Mouse (Mus musculus): ENCODE results near the gene Lsg1.

Gene Lsg1

DNA sequence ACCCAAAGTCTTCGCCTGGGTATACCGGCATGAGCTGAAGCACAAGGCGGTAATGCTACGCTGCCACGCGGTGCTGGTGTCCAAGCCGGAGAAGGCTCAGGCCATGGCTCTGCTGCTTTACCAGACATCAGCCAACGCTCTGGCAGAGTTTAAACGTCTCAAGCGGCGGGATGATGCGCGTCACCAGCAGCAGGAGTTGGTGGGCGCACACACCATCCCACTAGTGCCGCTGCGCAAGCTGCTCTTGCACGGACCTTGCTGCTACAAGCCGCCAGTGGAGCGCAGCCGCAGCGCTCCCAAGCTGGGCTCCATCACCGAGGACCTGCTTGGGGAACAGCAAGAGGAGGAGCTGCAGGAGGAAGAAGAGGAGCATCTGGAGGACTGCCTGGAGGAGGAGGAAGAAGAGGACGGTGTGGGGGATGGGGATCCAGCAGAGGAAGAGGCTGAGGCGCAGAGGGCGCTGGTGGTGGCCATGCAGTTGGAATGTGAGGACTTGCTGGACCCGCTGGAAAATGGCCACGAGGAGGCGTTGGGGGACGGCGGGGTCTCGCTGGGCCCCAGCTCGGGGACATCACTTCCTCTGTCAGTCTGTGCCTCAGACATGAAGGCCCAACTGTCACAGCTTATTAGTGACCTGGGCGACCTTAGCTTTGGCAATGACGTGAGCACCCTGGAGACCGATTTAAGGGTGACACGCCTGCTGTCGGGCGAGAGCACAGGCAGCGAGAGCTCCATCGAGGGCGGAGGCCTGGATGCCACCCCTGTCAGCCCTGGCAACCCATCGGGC is 13.8 kb upstream of the Lsg1 start:
- DNase-seq (ENCODE audit: low read depth, low spot score): no peak

DNA sequence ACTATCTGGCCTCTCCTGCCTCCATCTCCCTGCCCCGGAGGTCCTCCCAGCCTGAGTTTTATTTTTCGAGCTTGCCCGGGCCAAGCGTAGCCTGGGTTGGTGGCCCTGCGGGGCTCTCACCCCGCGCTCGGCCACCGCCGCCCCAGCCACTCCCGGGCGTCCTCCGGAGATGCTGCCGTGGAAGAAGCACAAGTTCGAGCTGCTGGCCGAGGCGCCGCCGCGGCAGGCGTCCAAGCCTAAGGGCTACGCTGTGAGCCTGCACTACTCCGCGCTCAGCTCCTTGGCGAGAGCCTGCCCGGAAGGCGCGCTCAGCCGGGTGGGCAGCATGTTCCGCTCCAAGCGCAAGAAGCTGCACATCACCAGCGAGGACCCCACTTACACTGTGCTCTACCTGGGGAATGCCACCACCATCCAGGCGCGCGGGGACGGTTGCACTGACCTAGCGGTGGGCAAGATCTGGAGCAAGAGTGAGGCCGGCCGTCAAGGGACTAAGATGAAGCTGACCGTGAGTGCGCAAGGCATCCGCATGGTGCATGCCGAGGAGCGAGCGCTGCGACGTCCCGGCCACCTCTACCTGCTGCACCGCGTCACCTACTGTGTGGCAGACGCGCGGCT is 13.1 kb upstream of the Lsg1 start:
- DNase-seq (ENCODE audit: low read depth, low spot score): no peak

DNA sequence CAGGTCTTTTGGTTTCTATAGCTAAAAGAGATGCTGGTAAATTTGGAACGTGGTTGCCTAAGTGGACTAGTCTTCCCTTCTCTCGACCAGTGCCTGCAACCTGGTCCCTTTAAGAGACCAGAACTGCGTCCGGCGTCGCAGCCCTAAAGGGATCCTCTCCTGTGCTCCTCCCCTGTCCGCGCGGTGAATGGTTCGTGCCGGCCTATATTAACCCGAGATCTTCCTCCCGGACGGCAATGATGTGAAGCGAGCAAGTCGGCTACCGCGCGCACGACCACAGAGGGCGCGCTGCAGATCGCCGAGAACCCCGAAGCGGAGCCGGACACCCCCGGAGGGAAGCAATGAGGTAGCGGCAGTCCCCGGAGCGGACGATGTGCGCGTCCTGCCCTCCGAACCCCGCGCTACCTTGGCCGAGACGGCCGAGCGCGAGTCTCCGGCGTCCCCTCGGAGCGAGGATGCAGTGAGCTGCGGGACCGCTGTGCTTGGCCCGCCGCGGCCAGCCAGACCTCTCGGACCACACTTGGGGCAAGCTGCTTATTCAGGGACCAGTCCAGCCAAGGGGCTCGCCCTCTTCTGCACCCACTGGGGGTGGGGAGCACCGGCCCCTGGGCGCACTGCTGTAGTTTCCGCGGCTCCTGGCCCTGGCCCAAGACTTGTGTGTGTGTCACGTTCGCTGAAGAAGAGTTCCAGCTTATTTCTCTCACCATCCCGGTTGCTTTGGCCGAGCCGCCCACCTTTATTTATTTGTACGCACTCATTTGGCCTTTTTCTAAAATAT is 12.3 kb upstream of the Lsg1 start, which contains the start of gene Fam43a:
Gene Fam43a, plus strand, starts transcription at position 233 of the 778 bp plus-strand sequence.
- DNase-seq (ENCODE audit: low read depth, low spot score): peak; percentile 81

DNA sequence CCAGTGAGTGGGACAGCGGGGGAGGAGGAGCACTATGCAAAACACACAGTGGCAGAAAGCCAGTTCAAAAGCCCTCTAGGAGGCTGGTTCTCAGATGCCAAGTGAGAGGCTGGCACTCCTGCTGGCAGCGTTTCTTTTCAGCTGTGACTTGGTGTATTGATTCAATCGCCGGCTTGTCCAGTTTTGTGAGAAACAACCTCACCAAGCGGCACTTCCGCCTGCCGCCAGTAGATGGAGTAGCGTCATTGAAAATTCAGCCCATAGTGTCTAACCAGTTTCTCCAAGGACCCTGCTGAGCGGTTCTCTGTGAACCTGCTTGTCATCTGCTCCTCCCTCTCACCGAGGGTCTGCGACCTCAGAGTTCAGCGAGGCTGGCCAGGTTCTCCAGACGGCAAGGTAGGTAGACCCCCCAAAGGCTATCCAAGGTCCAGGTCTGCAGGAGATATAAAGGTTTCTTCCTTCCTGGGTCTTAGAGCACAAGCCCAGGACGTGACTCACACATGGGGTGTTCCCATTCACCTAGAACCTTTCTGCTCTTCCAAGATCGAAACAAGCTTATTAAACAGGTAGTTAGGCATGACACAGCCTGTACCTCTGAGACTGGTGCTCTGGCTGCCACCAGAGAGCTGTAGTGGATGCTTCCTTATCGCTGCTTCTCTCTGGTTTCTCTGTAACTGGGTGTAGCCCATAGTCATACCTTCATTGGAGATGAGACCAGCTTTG is 9.7 kb upstream of the Lsg1 start:
- peak; percentile 82 for DNase-seq (ENCODE audit: low read depth, low spot score)

DNA sequence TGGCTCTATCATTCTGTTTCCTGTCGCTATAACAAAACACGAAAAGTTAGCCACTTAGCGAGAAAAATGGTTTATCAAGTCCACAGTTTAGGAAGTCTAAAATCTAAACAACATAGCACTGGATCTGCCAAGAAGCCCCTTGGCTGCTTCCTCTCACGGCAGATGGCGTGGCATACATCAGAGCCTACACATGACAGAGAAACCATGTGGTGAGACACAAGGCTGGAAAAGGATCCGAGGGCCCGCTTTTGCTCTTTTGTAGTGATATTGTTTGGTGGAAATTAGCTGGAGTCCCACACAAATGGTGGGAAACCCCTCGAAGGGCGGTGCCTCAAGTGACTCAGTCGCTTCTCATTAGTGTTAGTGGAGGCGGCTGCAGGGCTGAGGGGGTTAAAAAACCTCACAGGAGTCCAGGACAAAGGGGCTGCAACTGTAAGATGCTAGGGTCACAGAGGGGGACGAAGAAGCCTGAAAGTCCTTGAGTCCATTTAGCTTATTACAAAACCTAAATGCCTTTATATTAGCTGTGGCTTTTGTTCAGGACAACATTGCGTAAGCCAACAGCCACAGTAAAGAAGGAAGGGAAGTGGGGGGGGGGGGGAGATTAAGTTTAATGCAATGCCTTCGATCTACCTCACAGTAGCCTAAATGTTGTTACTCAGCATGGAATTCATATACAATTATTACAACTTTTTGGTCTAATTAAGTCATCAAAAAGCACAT is 8.6 kb upstream of the Lsg1 start:
- no peak for DNase-seq (ENCODE audit: low read depth, low spot score)

DNA sequence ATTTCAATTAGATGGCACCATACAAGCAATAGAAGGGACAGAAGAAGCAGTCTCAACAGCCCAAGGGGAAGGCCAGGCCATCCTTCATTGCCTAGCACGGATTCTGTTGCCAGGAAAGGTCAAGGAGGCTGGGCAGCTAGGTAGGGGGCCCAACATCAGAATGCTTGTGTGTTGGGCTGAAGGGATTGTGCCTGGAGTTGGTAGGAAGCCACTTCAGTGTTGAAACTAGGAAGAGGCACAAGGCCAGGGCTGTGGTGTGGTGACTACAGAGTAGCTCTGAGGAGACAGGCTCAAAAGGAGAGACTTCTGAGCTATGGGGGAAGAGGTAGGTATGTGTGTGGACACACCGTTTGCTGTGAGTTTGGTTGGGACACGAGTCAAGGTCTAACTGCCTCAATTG is 8.0 kb upstream of the Lsg1 start:
- DNase-seq (ENCODE audit: low read depth, low spot score): no peak

DNA sequence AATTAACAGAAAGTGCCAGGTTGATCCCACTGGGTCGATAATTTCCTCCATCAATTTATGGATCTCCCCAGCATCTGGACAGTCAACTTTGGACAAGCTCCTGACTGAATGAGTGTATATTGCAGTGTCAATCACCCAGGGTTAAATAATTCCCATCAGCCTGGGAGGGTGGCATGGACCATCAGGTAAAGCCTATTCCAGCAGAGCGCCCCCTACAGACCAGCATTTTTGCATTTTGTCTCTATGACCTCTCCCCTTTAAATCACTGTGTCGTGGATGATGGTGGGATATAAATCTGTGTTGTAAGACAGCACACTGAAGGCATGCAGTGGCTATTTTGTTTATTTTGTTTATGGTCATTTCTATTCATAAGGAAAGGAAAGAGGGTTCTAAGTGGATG is 4.6 kb upstream of the Lsg1 start:
- no peak for DNase-seq (ENCODE audit: low read depth, low spot score)

DNA sequence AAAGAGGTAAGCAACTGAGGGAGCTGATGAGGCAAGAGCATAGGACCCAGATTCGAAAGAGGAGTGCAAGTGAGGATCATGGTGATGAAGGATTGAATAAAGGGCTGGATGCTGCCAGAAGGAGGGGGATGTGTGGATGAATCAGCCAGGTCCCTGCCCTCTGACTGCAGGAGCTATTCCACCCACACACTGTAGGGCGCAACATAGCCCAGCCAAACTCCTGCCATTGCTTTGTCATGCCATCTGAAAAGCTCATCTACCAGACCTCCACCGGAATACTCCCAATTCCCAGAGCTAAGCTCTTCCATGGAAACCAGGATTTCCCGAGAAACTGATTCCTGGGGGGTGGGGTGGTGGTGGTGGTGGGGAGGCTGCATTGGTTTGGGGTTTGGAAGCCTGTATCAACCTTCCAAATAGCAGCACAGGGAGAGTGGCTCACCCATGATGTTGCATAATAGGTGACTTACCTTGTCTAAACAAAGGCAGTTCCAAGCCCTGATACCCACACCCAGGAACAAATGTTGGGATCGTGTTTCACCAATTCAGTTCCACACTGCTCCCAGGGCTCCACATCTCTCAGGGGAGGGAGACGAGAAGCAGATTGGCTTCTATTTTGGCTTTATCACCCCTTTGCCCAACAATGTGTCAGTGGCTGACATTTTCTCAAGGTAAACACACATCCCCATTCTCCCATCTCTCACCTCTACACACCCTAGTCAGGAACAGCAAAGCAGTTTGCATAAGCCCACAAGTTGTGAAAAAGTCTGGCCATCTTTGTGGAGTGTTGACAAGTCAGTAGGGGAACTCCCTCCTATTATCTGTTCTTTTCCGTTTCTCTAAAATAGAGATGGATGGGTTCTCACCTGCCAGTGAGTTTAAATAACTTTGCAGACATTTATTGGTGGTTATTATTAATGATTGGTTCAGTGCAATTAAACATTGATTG is 3.1 kb upstream of the Lsg1 start:
- DNase-seq (ENCODE audit: low read depth, low spot score): no peak

DNA sequence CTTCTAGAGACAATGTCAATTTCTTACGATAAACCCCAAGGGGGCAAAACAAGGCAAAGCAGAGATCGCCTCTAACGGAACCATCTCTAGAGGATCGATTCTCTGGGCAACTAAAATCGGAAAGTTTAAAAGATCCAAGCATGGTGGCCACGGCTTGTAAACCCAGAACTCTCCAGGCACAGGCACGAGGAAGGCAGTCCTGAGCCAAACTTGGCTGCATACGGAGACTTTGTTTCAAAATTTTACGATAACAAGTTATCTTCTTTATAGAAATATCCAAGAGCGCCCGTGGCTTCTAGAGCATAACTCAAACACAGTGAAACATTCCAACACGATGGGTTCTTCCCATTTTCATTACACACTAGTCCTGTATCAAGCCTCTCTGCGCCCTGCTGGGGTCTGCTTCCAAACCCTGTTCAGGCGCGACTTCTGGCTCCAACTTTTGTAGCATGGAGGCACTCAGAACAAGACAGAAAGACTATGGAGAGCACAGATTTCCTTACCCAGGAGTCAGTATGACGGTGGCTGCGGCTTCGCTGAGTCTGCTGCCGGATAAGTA is 378 bp downstream of the Lsg1 start:
- no peak for DNase-seq (ENCODE audit: low read depth, low spot score)

DNA sequence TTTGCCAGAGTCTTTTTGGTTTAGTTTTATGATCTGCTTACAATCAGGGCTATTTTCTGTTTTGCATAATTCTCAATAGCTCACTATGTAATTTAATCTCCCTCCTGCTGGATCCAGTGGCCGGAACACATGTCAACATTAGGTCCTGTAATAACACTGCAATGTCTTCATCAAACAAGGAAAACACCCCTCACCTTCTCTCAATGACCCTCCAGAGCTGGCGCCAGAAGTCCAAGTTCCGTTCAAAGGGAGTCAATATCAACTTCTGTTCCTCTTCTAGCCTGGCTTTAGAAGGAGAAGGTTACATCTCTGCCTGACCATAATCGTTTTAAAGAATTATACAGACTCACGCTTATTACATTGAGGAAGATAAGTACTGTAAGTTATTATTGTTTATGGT is 6.6 kb downstream of the Lsg1 start:
- no peak for DNase-seq (ENCODE audit: low read depth, low spot score)

DNA sequence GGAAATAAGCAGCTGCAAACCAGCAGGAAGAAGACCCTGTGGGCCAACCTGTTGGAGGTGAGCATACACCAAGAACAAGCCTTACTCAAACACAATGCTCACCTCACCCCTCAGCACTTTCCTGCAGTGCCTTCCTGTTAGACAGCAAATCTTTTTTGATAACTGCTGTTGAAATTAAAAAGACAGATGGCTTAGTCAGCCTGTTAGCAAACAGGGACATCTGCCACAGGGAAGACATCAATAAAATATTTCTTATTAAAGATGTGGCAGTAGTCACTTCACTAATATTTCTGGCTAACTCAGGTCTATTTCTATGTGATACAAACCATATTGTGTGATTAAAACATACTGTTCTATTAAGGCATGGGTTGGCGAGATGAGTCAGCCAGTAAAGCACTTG is 11.0 kb downstream of the Lsg1 start:
- DNase-seq (ENCODE audit: low read depth, low spot score): no peak

DNA sequence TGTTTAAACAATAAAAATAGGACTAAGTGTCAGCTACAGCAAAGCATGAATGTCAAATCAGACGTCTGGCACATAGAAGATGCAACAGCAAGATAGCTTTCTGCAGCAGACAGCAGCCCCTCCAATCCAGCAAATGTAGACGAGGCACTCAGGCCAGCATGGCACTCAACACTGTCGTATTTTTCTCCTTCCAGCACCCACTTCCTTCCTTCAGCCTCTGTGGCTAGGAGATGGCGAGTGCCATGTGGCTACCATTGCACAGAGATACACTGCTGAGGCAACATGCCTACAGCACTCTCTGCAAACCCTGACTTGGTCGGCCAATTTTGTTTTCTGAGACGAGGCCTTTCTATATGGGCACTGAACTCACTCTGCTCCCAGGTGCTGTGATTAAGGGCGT is 11.6 kb downstream of the Lsg1 start:
- no peak for DNase-seq (ENCODE audit: low read depth, low spot score)

DNA sequence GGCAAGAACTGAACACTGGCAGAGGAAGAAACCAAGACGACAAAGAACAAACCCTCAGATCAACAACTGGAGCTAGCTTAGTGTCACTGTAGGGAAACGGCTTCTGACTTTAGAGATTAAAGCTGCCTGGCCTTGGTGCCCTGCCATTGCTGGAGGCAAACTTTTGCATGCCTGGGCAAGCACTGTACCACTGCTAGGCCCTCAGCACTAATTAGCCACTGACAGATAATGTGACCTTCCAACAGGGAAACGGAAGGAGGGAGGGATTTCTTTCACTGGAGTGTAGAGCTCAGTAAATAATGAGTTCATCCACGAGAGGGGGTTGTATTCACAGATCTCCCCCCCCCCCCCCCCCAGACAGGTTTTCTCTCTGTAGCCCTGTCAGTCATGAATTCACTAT is 15.2 kb downstream of the Lsg1 start:
- DNase-seq (ENCODE audit: low read depth, low spot score): no peak

DNA sequence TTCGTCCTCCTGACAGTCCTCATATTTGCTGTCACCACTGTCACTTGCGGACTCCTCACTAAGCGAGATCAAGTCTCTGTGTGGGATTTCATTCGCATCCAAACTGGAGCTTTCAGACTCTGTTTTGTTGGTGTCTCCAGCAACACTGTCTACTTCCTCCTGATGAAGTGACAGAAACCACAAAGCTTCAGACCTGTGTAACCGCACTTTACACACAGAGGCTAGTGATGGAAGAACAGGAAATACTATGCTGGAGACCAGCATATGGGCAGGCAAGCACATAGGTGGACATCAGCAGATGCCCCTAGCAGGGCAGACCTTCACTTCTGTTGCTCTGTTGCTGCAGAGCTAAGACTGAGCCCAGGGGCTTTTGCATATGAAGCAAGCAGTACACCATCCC is 16.0 kb downstream of the Lsg1 start:
- DNase-seq (ENCODE audit: low read depth, low spot score): no peak

DNA sequence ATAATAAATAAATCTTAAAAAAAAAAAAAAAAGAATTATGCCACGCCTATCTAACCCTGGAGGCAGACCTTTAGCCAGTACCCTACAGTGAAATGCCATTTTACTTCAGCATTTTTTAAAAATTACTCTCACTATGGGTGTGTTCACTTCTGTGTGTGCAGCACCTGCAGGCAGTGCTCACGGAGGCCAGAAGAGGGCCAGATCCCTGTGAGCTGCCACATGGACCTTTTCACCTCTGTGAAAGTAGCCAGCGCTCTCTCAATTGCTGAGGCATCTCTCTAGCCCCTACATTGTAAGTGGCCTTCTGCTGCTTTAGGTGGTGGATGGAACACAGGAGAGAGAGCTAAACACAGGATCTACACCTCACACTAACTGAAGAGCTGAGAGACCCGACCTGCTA is 17.2 kb downstream of the Lsg1 start:
- no peak for DNase-seq (ENCODE audit: low read depth, low spot score)

DNA sequence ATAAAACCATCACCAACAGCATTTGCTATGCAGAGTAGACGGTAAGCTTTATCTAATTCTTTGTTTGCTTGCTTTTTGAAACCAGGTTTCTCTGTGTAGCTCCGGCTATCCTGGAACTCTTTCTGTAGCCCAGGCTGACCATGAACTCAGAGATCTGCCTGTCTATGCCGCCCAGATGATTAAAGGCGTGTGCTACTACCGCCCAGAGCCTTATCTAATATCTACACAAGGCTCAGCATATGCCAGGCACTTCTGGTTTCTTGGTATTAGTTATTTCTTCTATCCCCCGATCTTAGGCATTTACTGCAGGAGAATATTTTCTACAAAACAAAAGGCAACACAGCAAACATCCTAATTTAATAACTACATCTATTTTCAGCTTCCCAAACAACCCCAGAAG is 21.8 kb downstream of the Lsg1 start:
- DNase-seq (ENCODE audit: low read depth, low spot score): no peak

DNA sequence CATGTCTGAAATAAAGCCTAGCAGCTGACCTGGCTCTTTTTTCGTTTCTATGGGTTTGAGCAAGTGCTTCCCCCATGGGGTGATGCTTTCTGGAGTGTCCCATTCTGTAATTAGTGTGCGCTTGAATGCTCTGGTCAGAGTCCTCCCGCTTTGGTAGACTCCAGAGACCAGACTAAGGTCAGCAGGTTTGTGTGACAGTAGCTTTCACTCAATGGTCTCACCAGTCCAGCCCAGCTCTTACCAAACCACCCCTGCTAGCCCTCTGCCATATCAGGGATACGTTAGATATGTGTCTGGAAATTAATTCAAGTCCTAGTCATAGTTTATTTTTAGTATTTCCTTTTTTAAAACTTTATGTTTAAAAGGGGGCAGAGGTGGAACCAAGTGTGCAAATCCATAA is 26.8 kb downstream of the Lsg1 start:
- no peak for DNase-seq (ENCODE audit: low read depth, low spot score)

DNA sequence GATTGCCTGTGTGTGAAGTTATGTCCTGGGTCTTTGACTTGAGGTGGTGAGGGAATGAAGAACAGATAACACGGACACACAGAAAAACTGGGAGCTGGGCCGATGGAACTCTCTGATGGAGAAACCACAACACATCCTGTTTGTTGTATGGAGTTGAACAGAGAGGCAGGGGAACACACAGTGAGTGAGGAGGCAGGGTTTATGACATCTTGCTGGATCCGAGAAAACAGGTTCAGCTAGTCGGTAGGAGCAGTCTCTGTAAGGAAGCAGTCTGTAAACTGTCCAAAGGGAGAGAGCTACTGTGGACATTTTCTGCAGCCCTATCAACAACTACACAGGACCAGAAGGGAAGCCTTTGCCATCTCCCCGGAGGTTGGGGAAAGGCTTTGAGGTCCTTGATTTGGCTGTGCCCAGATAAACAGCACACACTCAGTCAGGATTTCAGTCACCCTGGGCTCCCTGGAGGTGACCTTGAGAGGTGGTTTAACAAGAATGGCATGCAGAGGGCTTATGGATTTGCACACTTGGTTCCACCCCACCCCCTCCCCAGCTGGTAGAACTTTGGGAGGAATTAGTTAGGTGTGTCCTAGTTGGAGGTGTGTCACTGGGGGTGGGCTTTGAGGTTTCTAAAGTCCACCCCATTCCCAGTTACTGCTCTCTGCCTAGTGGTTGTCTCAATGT is 27.9 kb downstream of the Lsg1 start:
- no peak for DNase-seq (ENCODE audit: low read depth, low spot score)

DNA sequence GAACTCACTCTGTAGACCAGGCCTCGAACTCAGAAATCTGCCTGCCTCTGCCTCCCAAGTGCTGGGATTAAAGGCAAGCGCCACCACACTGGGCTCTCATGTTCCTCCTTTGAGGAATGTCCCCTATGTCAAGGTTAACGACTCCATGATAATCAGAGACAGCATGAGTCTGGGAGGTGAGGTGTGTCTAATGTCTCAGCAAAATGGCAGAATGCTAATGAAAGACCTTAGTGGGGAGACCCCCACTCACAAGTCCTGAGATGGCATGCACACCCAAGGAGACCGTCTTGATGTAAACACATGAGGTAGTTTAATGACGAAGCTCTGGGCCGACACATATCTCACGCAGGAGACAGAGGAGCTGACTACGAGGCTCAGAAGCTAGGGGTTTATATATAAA is 33.3 kb downstream of the Lsg1 start:
- DNase-seq (ENCODE audit: low read depth, low spot score): no peak
